Mouse (Mus musculus): ENCODE measurements around the gene Usp46. TPM values are rescaled to one million over a fixed set of nuclear protein-coding genes. Genes with fewer than 3 reads are reported as not detected.

Usp46 gene
- polyA plus RNA-seq, 1 experiment from 2014 or later: 37.9 TPM

- Histone ChIP-seq H3K9me3 (replicated peaks) (no peaks in the 10 kb centered on the region), H3K27ac (no peak overlapping the region), H3K27me3 (ENCODE audit: low read depth, poor library complexity, severe bottlenecking) (no peaks in the 10 kb centered on the region), H3K4me3 (no peak overlapping the region), H3K4me1 (no peaks in the 10 kb centered on the region), H3K36me3 (peaks cover 69% of the 10 kb centered on the region)
- 84% methylated on average over 2 of the region's 2 CpGs for WGBS
- no peak for DNase-seq (ENCODE audit: low spot score)
Observed at GRCm38 (mm10) chr5:74035454-74035853, 32.8 kb downstream of the Usp46 start.

GRCm38 (mm10) chr5:74034177-74034576 lies 34.1 kb downstream of the Usp46 start:
- Histone ChIP-seq H3K4me1 (no peaks in the 10 kb centered on the region), H3K4me3 (no peak overlapping the region), H3K36me3 (peaks cover 68% of the 10 kb centered on the region), H3K27me3 (ENCODE audit: low read depth, poor library complexity, severe bottlenecking) (no peaks in the 10 kb centered on the region), H3K9me3 (replicated peaks) (no peaks in the 10 kb centered on the region), H3K27ac (no peak overlapping the region)
- DNase-seq (ENCODE audit: low spot score): no peak
- 94% methylated on average over 4 of the region's 4 CpGs for WGBS

- H3K4me3 ChIP-seq: no peak overlapping the region
- H3K4me1 ChIP-seq: no peaks in the 10 kb centered on the region
- WGBS: 84% methylated on average over 7 of the region's 7 CpGs
- peaks cover 83% of the 10 kb centered on the region for H3K36me3 ChIP-seq
- H3K27ac ChIP-seq: no peak overlapping the region
- H3K9me3 ChIP-seq (replicated peaks): no peaks in the 10 kb centered on the region
- DNase-seq (ENCODE audit: low spot score): no peak
- H3K27me3 ChIP-seq (ENCODE audit: low read depth, poor library complexity, severe bottlenecking): no peaks in the 10 kb centered on the region
Observed at GRCm38 (mm10) chr5:74029787-74030186, 38.4 kb downstream of the Usp46 start.

- Histone ChIP-seq H3K4me1 (no peaks in the 10 kb centered on the region), H3K4me3 (no peak overlapping the region), H3K9me3 (replicated peaks) (no peaks in the 10 kb centered on the region), H3K36me3 (peaks cover 82% of the 10 kb centered on the region), H3K27ac (no peak overlapping the region), H3K27me3 (ENCODE audit: low read depth, poor library complexity, severe bottlenecking) (no peaks in the 10 kb centered on the region)
- no peak for DNase-seq (ENCODE audit: low spot score)
- 95% methylated on average over 25 of the region's 25 CpGs for WGBS
Observed at GRCm38 (mm10) chr5:74028691-74029479, 39.3 kb downstream of the Usp46 start.

GRCm38 (mm10) chr5:74028221-74028620 lies 40.0 kb downstream of the Usp46 start:
- Histone ChIP-seq H3K4me3 (no peak overlapping the region), H3K36me3 (peaks cover 76% of the 10 kb centered on the region), H3K9me3 (replicated peaks) (no peaks in the 10 kb centered on the region), H3K27ac (no peak overlapping the region), H3K4me1 (no peaks in the 10 kb centered on the region), H3K27me3 (ENCODE audit: low read depth, poor library complexity, severe bottlenecking) (no peaks in the 10 kb centered on the region)
- 90% methylated on average over 2 of the region's 2 CpGs for WGBS
- no peak for DNase-seq (ENCODE audit: low spot score)

- Histone ChIP-seq H3K36me3 (peaks cover 75% of the 10 kb centered on the region), H3K27ac (no peak overlapping the region), H3K9me3 (replicated peaks) (no peaks in the 10 kb centered on the region), H3K4me3 (no peak overlapping the region), H3K27me3 (ENCODE audit: low read depth, poor library complexity, severe bottlenecking) (no peaks in the 10 kb centered on the region), H3K4me1 (no peaks in the 10 kb centered on the region)
- WGBS: 97% methylated on average over 4 of the region's 4 CpGs
- DNase-seq (ENCODE audit: low spot score): no peak
Observed at GRCm38 (mm10) chr5:74020506-74020905, 47.7 kb downstream of the Usp46 start.

- H3K4me1 ChIP-seq: no peaks in the 10 kb centered on the region
- 91% methylated on average over 8 of the region's 8 CpGs for WGBS
- peaks cover 79% of the 10 kb centered on the region for H3K36me3 ChIP-seq
- H3K9me3 ChIP-seq (replicated peaks): no peaks in the 10 kb centered on the region
- no peak for DNase-seq (ENCODE audit: low spot score)
- H3K27ac ChIP-seq: no peak overlapping the region
- no peak overlapping the region for H3K4me3 ChIP-seq
- no peaks in the 10 kb centered on the region for H3K27me3 ChIP-seq (ENCODE audit: low read depth, poor library complexity, severe bottlenecking)
Observed at GRCm38 (mm10) chr5:74018870-74019565, 49.2 kb downstream of the Usp46 start.

- no peaks in the 10 kb centered on the region for H3K4me1 ChIP-seq
- no peaks in the 10 kb centered on the region for H3K9me3 ChIP-seq (replicated peaks)
- 93% methylated on average over 5 of the region's 5 CpGs for WGBS
- peaks cover 84% of the 10 kb centered on the region for H3K36me3 ChIP-seq
- H3K27me3 ChIP-seq (ENCODE audit: low read depth, poor library complexity, severe bottlenecking): no peaks in the 10 kb centered on the region
- no peak for DNase-seq (ENCODE audit: low spot score)
- H3K4me3 ChIP-seq: no peak overlapping the region
- no peak overlapping the region for H3K27ac ChIP-seq
Observed at GRCm38 (mm10) chr5:74017488-74017887, 50.7 kb downstream of the Usp46 start.

- no peak for DNase-seq (ENCODE audit: low spot score)
- H3K36me3 ChIP-seq: peaks cover 81% of the 10 kb centered on the region
- no peaks in the 10 kb centered on the region for H3K27me3 ChIP-seq (ENCODE audit: low read depth, poor library complexity, severe bottlenecking)
- H3K4me3 ChIP-seq: no peak overlapping the region
- H3K27ac ChIP-seq: no peak overlapping the region
- WGBS: 95% methylated on average over 10 of the region's 10 CpGs
- H3K4me1 ChIP-seq: no peaks in the 10 kb centered on the region
- H3K9me3 ChIP-seq (replicated peaks): no peaks in the 10 kb centered on the region
Observed at GRCm38 (mm10) chr5:74011629-74012028, 56.6 kb downstream of the Usp46 start.

GRCm38 (mm10) chr5:74007492-74008070 lies 60.6 kb downstream of the Usp46 start:
- WGBS: 92% methylated on average over 3 of the region's 3 CpGs
- no peak for DNase-seq (ENCODE audit: low spot score)
- peaks cover 86% of the 10 kb centered on the region for H3K36me3 ChIP-seq
- H3K27me3 ChIP-seq (ENCODE audit: low read depth, poor library complexity, severe bottlenecking): no peaks in the 10 kb centered on the region
- H3K27ac ChIP-seq: no peak overlapping the region
- no peaks in the 10 kb centered on the region for H3K9me3 ChIP-seq (replicated peaks)
- no peaks in the 10 kb centered on the region for H3K4me1 ChIP-seq
- no peak overlapping the region for H3K4me3 ChIP-seq

- 93% methylated on average over 2 of the region's 2 CpGs for WGBS
- Histone ChIP-seq H3K27ac (no peak overlapping the region), H3K9me3 (replicated peaks) (no peaks in the 10 kb centered on the region), H3K27me3 (ENCODE audit: low read depth, poor library complexity, severe bottlenecking) (no peaks in the 10 kb centered on the region), H3K36me3 (peaks cover 88% of the 10 kb centered on the region), H3K4me1 (no peaks in the 10 kb centered on the region), H3K4me3 (no peak overlapping the region)
- DNase-seq (ENCODE audit: low spot score): no peak
Observed at GRCm38 (mm10) chr5:74005936-74006335, 62.3 kb downstream of the Usp46 start.

- H3K27ac ChIP-seq: no peak overlapping the region
- no peaks in the 10 kb centered on the region for H3K27me3 ChIP-seq (ENCODE audit: low read depth, poor library complexity, severe bottlenecking)
- H3K4me3 ChIP-seq: no peak overlapping the region
- no peaks in the 10 kb centered on the region for H3K9me3 ChIP-seq (replicated peaks)
- WGBS: 88% methylated on average over 9 of the region's 9 CpGs
- H3K36me3 ChIP-seq: peaks cover 87% of the 10 kb centered on the region
- no peaks in the 10 kb centered on the region for H3K4me1 ChIP-seq
- no peak for DNase-seq (ENCODE audit: low spot score)
Observed at GRCm38 (mm10) chr5:74001743-74002142, 66.5 kb downstream of the Usp46 start.

- Histone ChIP-seq H3K27me3 (ENCODE audit: low read depth, poor library complexity, severe bottlenecking) (no peaks in the 10 kb centered on the region), H3K4me1 (no peaks in the 10 kb centered on the region), H3K36me3 (peaks cover 63% of the 10 kb centered on the region), H3K9me3 (replicated peaks) (no peaks in the 10 kb centered on the region), H3K4me3 (no peak overlapping the region), H3K27ac (no peak overlapping the region)
- DNase-seq (ENCODE audit: low spot score): no peak
- WGBS: 95% methylated on average over 5 of the region's 5 CpGs
Observed at GRCm38 (mm10) chr5:73998966-73999365, 69.3 kb downstream of the Usp46 start.
